Mouse (Mus musculus) layer of hippocampus, adult 8-10 months (tissue): ENCODE data around the gene Olfr1112. TPM values are rescaled to one million over a fixed set of nuclear protein-coding genes. Genes with fewer than 3 reads are reported as not detected.
"Not testable (repeated sequence)": the region's sequence is repeated elsewhere in the genome, so short reads cannot be mapped to it uniquely, and the experiment has no call there.

ENCODE experiments used
- DNase-seq, 2 experiments: peaks; one replicate each; pipeline ENCODE4 v3.0.0; 2022; ENCODE audit warnings: low spot score in 2 of 2
- total RNA-seq, 4 experiments: library from RNA; stranded (reverse); gene quantifications; 2 replicates each; pipeline ENCODE4 v1.2.4; 2022

Olfr1112 gene
- total RNA-seq: not detected

GRCm38 (mm10) chr2:87187498-87187897 is at the start of gene Olfr1112:
TSS of gene Olfr1112 (plus strand) at chr2:87187798.
- DNase-seq: no peak

- DNase-seq: no peak
Measured at GRCm38 (mm10) chr2:87140200-87140599, 47.4 kb upstream of the Olfr1112 start, which contains the start of gene Olfr1110. TSS of gene Olfr1110 (minus strand) at chr2:87140300.

GRCm38 (mm10) chr2:87152524-87152923 is 35.1 kb upstream of the Olfr1112 start, which contains the start of gene Olfr1111:
TSS of gene Olfr1111 (minus strand) at chr2:87152624.
- no peak for DNase-seq

GRCm38 (mm10) chr2:87167731-87168130 is 19.9 kb upstream of the Olfr1112 start:
- DNase-seq: not testable (repeated sequence)

GRCm38 (mm10) chr2:87208670-87209069 is 21.1 kb downstream of the Olfr1112 start, which contains the start of gene Olfr1113:
TSS of gene Olfr1113 (plus strand) at chr2:87208970.
- DNase-seq: no peak

Other genes starting within 250 kb of the Olfr1112 start
- gene Olfr1099, start 227.1 kb upstream of the Olfr1112 start, total RNA-seq: not detected
- gene Olfr1100, start 207.8 kb upstream of the Olfr1112 start, total RNA-seq: not detected
- not detected for gene Olfr1101, start 196.6 kb upstream of the Olfr1112 start, total RNA-seq
- gene Olfr1102, start 189.4 kb upstream of the Olfr1112 start, total RNA-seq: not detected
- not detected for gene Olfr1104, start 160.7 kb upstream of the Olfr1112 start, total RNA-seq
- not detected for gene Olfr1105, start 151.3 kb upstream of the Olfr1112 start, total RNA-seq
- not detected for gene Olfr1106, start 135.5 kb upstream of the Olfr1112 start, total RNA-seq
- not detected for gene Olfr1107, start 112.0 kb upstream of the Olfr1112 start, total RNA-seq
- gene Olfr1109, start 91.8 kb upstream of the Olfr1112 start, total RNA-seq: not detected
- gene Olfr259, start 73.2 kb upstream of the Olfr1112 start, total RNA-seq: not detected
- not detected for gene Olfr1110, start 47.5 kb upstream of the Olfr1112 start, total RNA-seq
- gene Olfr1111, start 35.2 kb upstream of the Olfr1112 start, total RNA-seq: not detected
- not detected for gene Olfr1113, start 21.2 kb downstream of the Olfr1112 start, total RNA-seq
- not detected for gene Olfr1115, start 60.2 kb downstream of the Olfr1112 start, total RNA-seq
- not detected for gene Olfr1116, start 79.7 kb downstream of the Olfr1112 start, total RNA-seq
- not detected for gene Olfr1118, start 119.8 kb downstream of the Olfr1112 start, total RNA-seq
- not detected for gene Olfr1120, start 167.0 kb downstream of the Olfr1112 start, total RNA-seq
- not detected for gene Olfr1121, start 182.1 kb downstream of the Olfr1112 start, total RNA-seq
- gene Olfr1122, start 198.1 kb downstream of the Olfr1112 start, total RNA-seq: under 1 TPM in 3 of 4 experiments, not detected in 1; 0.09 to 0.14 (median 0.10) TPM
- gene Olfr1123, start 228.8 kb downstream of the Olfr1112 start, total RNA-seq: not detected
- not detected for gene Olfr1124, start 242.5 kb downstream of the Olfr1112 start, total RNA-seq